Mouse (Mus musculus) yolk sac, embryonic 10.5 days (tissue): ENCODE data around the gene Erich6b.

Experiments
- DNase-seq: peaks from one replicate; pipeline ENCODE4 v3.0.0-alpha.2; 2017; ENCODE audit warnings: low spot score

The Erich6b gene

GRCm38 (mm10) chr14:75707771-75708170 is 65.7 kb downstream of the Erich6b start:
- no peak for DNase-seq

- DNase-seq, result no peak
Observed at GRCm38 (mm10) chr14:75708986-75709385, 66.9 kb downstream of the Erich6b start.

GRCm38 (mm10) chr14:75711731-75712130 is 69.7 kb downstream of the Erich6b start:
- no peak for DNase-seq

- DNase-seq, result no peak
Observed at GRCm38 (mm10) chr14:75712687-75713086, 70.6 kb downstream of the Erich6b start.

- no peak for DNase-seq
Observed at GRCm38 (mm10) chr14:75713661-75714060, 71.6 kb downstream of the Erich6b start.

DNA sequence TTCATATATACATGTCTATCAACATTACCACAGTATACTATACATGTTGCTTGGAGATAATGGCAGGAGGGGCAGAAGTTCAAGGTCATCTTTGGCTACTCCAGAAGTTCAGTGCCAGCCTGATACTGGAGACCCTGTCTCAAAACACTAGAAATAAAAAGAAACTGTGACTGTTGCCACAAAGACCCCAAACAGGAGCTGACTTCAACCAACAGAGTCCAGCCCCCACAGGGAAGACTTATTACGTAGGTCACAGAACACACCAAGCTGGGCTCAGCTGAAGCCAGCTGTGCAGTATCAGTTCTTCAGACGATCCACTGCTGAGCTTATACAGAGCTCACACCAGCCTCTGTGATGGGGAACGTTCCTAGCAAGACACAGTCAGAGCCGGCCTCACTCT is 74.4 kb downstream of the Erich6b start:
- DNase-seq, result no peak
